Mouse (Mus musculus): ENCODE measurements around the gene Trim54. TPM values are rescaled to one million over a fixed set of nuclear protein-coding genes. Genes with fewer than 3 reads are reported as not detected.

Trim54 gene
- total RNA-seq, 2 experiments from 2014 or later, result 2.5 to 4.0 TPM

GRCm38 (mm10) chr5:31094799-31095691, 21.5 kb upstream of the Trim54 start:
- intact Hi-C loops (cut with DNase I), result loop anchor here (1.0 kb wide), 1 partner anchor 102 kb away; no protein-coding TSS in a partner anchor
- DNase-seq (ENCODE audit: low spot score in 2 of 2), result peak; percentile 65 to 82

- intact Hi-C loops (cut with DNase I), result no loop called here
- DNase-seq (ENCODE audit: low spot score in 2 of 2), result no peak
Measured at GRCm38 (mm10) chr5:31095711-31096480, 20.6 kb upstream of the Trim54 start.

- no peak for DNase-seq (ENCODE audit: low spot score in 2 of 2)
- intact Hi-C loops (cut with DNase I), result no loop called here
Measured at GRCm38 (mm10) chr5:31105814-31106335, 10.6 kb upstream of the Trim54 start, which contains the start of gene Dnajc5g. Gene Dnajc5g (plus strand): TSS chr5:31106285.

- intact Hi-C loops (cut with DNase I), result no loop called here
- no peak for DNase-seq (ENCODE audit: low spot score in 2 of 2)
Measured at GRCm38 (mm10) chr5:31108000-31108490, 8.5 kb upstream of the Trim54 start, which contains the start of gene Slc30a3. Gene Slc30a3 (minus strand): TSS chr5:31108237.

- DNase-seq (ENCODE audit: low spot score in 2 of 2), result no peak
- intact Hi-C loops (cut with DNase I), result no loop called here
Measured at GRCm38 (mm10) chr5:31110781-31111180, 5.7 kb upstream of the Trim54 start.

GRCm38 (mm10) chr5:31116912-31117311, 400 bp downstream of the Trim54 start:
- intact Hi-C loops (cut with DNase I), result no loop called here
- no peak for DNase-seq (ENCODE audit: low spot score in 2 of 2)

- DNase-seq (ENCODE audit: low spot score in 2 of 2), result peak; percentile 36 to 89
- intact Hi-C loops (cut with DNase I), result loop anchor here (1.0 to 2.0 kb wide), 3 partner anchors 28 to 128 kb away; no protein-coding TSS in a partner anchor
Measured at GRCm38 (mm10) chr5:31121111-31121510, 4.6 kb downstream of the Trim54 start.

- no peak for DNase-seq (ENCODE audit: low spot score in 2 of 2)
- intact Hi-C loops (cut with DNase I), result no loop called here
Measured at GRCm38 (mm10) chr5:31123481-31123880, 7.0 kb downstream of the Trim54 start.

- no peak for DNase-seq (ENCODE audit: low spot score in 2 of 2)
- intact Hi-C loops (cut with DNase I), result no loop called here
Measured at GRCm38 (mm10) chr5:31126050-31126449, 9.5 kb downstream of the Trim54 start.

GRCm38 (mm10) chr5:31136730-31137424, 20.4 kb downstream of the Trim54 start:
- intact Hi-C loops (cut with DNase I), result no loop called here
- no peak for DNase-seq (ENCODE audit: low spot score in 2 of 2)

GRCm38 (mm10) chr5:31137658-31138057, 21.1 kb downstream of the Trim54 start:
- no peak for DNase-seq (ENCODE audit: low spot score in 2 of 2)
- intact Hi-C loops (cut with DNase I), result no loop called here

- intact Hi-C loops (cut with DNase I), result no loop called here
- DNase-seq (ENCODE audit: low spot score in 2 of 2), result no peak
Measured at GRCm38 (mm10) chr5:31138241-31138967, 21.9 kb downstream of the Trim54 start, which contains the start of gene Ucn. Gene Ucn (minus strand): TSS chr5:31138829.

GRCm38 (mm10) chr5:31138968-31139425, 22.5 kb downstream of the Trim54 start:
- intact Hi-C loops (cut with DNase I), result no loop called here
- no peak for DNase-seq (ENCODE audit: low spot score in 2 of 2)

GRCm38 (mm10) chr5:31149781-31150180, 33.3 kb downstream of the Trim54 start:
- intact Hi-C loops (cut with DNase I), result no loop called here
- no peak for DNase-seq (ENCODE audit: low spot score in 2 of 2)

GRCm38 (mm10) chr5:31151746-31152145, 35.2 kb downstream of the Trim54 start:
- no peak for DNase-seq (ENCODE audit: low spot score in 2 of 2)
- intact Hi-C loops (cut with DNase I), result no loop called here

GRCm38 (mm10) chr5:31153516-31154151, 37.1 kb downstream of the Trim54 start:
- intact Hi-C loops (cut with DNase I), result no loop called here
- DNase-seq (ENCODE audit: low spot score in 2 of 2), result no peak

GRCm38 (mm10) chr5:31154152-31154553, 37.6 kb downstream of the Trim54 start, which contains the start of gene Mpv17:
Gene Mpv17 (minus strand): TSS chr5:31154251.
- peak; percentile 86 to 91 for DNase-seq (ENCODE audit: low spot score in 2 of 2)
- intact Hi-C loops (cut with DNase I), result no loop called here

GRCm38 (mm10) chr5:31162462-31162861, 46.0 kb downstream of the Trim54 start:
- DNase-seq (ENCODE audit: low spot score in 2 of 2), result no peak
- intact Hi-C loops (cut with DNase I), result no loop called here
